Mouse (Mus musculus) midbrain, embryonic 10.5 days (tissue): ENCODE data around the gene Dda1. TPM values are rescaled to one million over a fixed set of nuclear protein-coding genes. Genes with fewer than 3 reads are reported as not detected.

Experiments used
- polyA plus RNA-seq: library from polyadenylated mRNA; unstranded; fragments of >200 nt; fragmentation: Nextera tagmentation; extraction: Ambion mirVana; gene quantifications from 2 replicates; pipeline ENCODE4 v1.2.1, GENCODE M21; 2016

Dda1 gene
- polyA plus RNA-seq, 1 experiment from 2014 or later, result 131 TPM

Other genes with a start within 250 kb of the Dda1 start
- gene Myo9b, start 196.5 kb upstream of the Dda1 start, polyA plus RNA-seq, result 24.6 and 25.3 TPM in 2 replicates
- gene Haus8, start 196.3 kb upstream of the Dda1 start, polyA plus RNA-seq, result 60.8 and 61.4 TPM in 2 replicates
- 68.5 and 74.3 TPM in 2 replicates for gene Use1, start 102.4 kb upstream of the Dda1 start, polyA plus RNA-seq
- gene Ocel1, start 97.9 kb upstream of the Dda1 start, polyA plus RNA-seq, result 4.9 and 6.1 TPM in 2 replicates
- gene Nr2f6, start 87.2 kb upstream of the Dda1 start, polyA plus RNA-seq, result 74.7 and 110 TPM in 2 replicates
- gene Ushbp1, start 73.4 kb upstream of the Dda1 start, polyA plus RNA-seq, result 5.0 and 6.3 TPM in 2 replicates
- gene Babam1, start 72.3 kb upstream of the Dda1 start, polyA plus RNA-seq, result 112 TPM in 2 replicates
- 49.6 and 51.6 TPM in 2 replicates for gene Ankle1, start 63.2 kb upstream of the Dda1 start, polyA plus RNA-seq
- gene Abhd8, start 5.5 kb upstream of the Dda1 start, polyA plus RNA-seq, result 75.0 and 78.3 TPM in 2 replicates
- 230 and 238 TPM in 2 replicates for gene Mrpl34, start 4.2 kb upstream of the Dda1 start, polyA plus RNA-seq
- 3.0 and 3.4 TPM in 2 replicates for gene Ano8, start 16.8 kb downstream of the Dda1 start, polyA plus RNA-seq
- 20.0 and 21.8 TPM in 2 replicates for gene Gtpbp3, start 18.9 kb downstream of the Dda1 start, polyA plus RNA-seq
- gene Plvap, start 42.6 kb downstream of the Dda1 start, polyA plus RNA-seq, result 39.4 and 45.2 TPM in 2 replicates
- gene Ccdc194, start 56.5 kb downstream of the Dda1 start, polyA plus RNA-seq, result 0.14 and 0.28 TPM in 2 replicates
- gene Bst2, start 68.3 kb downstream of the Dda1 start, polyA plus RNA-seq, result 8.6 and 9.3 TPM in 2 replicates
- 62.1 and 62.9 TPM in 2 replicates for gene Mvb12a, start 73.7 kb downstream of the Dda1 start, polyA plus RNA-seq
- gene Tmem221, start 89.7 kb downstream of the Dda1 start, polyA plus RNA-seq, result 0.14 TPM in 2 replicates
- gene Nxnl1, start 97.4 kb downstream of the Dda1 start, polyA plus RNA-seq, result not detected in 2 replicates
- gene Slc27a1, start 99.7 kb downstream of the Dda1 start, polyA plus RNA-seq, result 21.5 and 27.0 TPM in 2 replicates
- 248 and 261 TPM in 2 replicates for gene Pgls, start 123.0 kb downstream of the Dda1 start, polyA plus RNA-seq
- 4.5 and 5.4 TPM in 2 replicates for gene Fam129c, start 128.4 kb downstream of the Dda1 start, polyA plus RNA-seq
- 51.2 and 52.8 TPM in 2 replicates for gene Colgalt1, start 141.8 kb downstream of the Dda1 start, polyA plus RNA-seq
- gene Unc13a, start 202.6 kb downstream of the Dda1 start, polyA plus RNA-seq, result 4.6 and 8.1 TPM in 2 replicates
- gene Jak3, start 207.1 kb downstream of the Dda1 start, polyA plus RNA-seq, result 2.8 and 3.7 TPM in 2 replicates
- gene Insl3, start 220.0 kb downstream of the Dda1 start, polyA plus RNA-seq, result 0.30 and 0.37 TPM in 2 replicates
- 0.67 and 0.89 TPM in 2 replicates for gene B3gnt3, start 232.6 kb downstream of the Dda1 start, polyA plus RNA-seq